Mouse (Mus musculus) embryonic facial prominence, embryonic 14.5 days (tissue): ENCODE data around the gene Sgta. TPM values are rescaled to one million over a fixed set of nuclear protein-coding genes. Genes with fewer than 3 reads are reported as not detected.

Experiments
- ATAC-seq: fragments of 200-750 bp; cut with Nextera tagmentation; 2 replicates; pipeline ENCODE4 v1.8.0; 2017; ENCODE audit warnings: low read depth, moderate number of reproducible peaks, moderate TSS enrichment
- DNase-seq: peaks from one replicate; pipeline ENCODE4 v3.0.0-alpha.2; 2015; ENCODE audit warnings: low spot score
- H3K27ac ChIP-seq: fragments of 300-500 bp; sonication (generic); replicated peaks from 2 replicates; pipeline ENCODE4 v1.5.1; 2014; ENCODE audit warnings: low read depth, mild to moderate bottlenecking, low read length, moderate library complexity
- H3K27me3 ChIP-seq: fragments of 300-500 bp; sonication (generic); replicated peaks from 2 replicates; pipeline ENCODE4 v1.6.1; 2014; ENCODE audit warnings: low read length; ENCODE audit not compliant: control insufficient read depth, insufficient read depth
- H3K36me3 ChIP-seq: fragments of 300-500 bp; sonication (generic); 2 replicates; pipeline ENCODE4 v1.6.1; 2014; ENCODE audit warnings: low read length, mixed read lengths; ENCODE audit not compliant: control insufficient read depth, insufficient read depth
- H3K4me1 ChIP-seq: fragments of 300-500 bp; sonication (generic); 2 replicates; pipeline ENCODE4 v1.6.1; 2014; ENCODE audit warnings: antibody characterized with exemption, low read length; ENCODE audit not compliant: control insufficient read depth, insufficient read depth
- H3K4me2 ChIP-seq: fragments of 300-500 bp; sonication (generic); 2 replicates; pipeline ENCODE4 v1.6.1; 2014; ENCODE audit warnings: low read depth, mild to moderate bottlenecking, low read length, moderate library complexity, mixed read lengths
- H3K4me3 ChIP-seq: fragments of 300-500 bp; sonication (generic); 2 replicates; pipeline ENCODE4 v1.5.1; 2014; ENCODE audit warnings: low read depth, mild to moderate bottlenecking, low read length
- H3K9ac ChIP-seq: fragments of 300-500 bp; sonication (generic); 2 replicates; pipeline ENCODE4 v1.6.1; 2014; ENCODE audit warnings: low read depth, mild to moderate bottlenecking, low read length, moderate library complexity, mixed read lengths
- H3K9me3 ChIP-seq: fragments of 300-500 bp; sonication (generic); 2 replicates; pipeline ENCODE4 v1.6.1; 2016; ENCODE audit warnings: low read length; ENCODE audit not compliant: control insufficient read depth
- WGBS: fragments of 180-500 bp; shearing (Covaris S2); extraction: QIAGEN DNeasy Blood & Tissue Kit; methylation state at CpG from one replicate; pipeline ENCODE4 v1.1.7; 2014; 5-methylcytosine and 5-hydroxymethylcytosine counted together
- microRNA-seq: library from miRNA; unstranded; fragments of <30 nt; microRNA quantifications from one replicate; pipeline ENCODE4, GENCODE M21; 2016; ENCODE audit warnings: borderline number of aligned reads
- polyA plus RNA-seq: library from polyadenylated mRNA; unstranded; fragments of >200 nt; fragmentation: Nextera tagmentation; extraction: Ambion mirVana; gene quantifications from 2 replicates; pipeline ENCODE4 v1.2.1, GENCODE M21; 2014

The Sgta gene
- polyA plus RNA-seq, 1 experiment from 2014 or later: 163 TPM

DNA sequence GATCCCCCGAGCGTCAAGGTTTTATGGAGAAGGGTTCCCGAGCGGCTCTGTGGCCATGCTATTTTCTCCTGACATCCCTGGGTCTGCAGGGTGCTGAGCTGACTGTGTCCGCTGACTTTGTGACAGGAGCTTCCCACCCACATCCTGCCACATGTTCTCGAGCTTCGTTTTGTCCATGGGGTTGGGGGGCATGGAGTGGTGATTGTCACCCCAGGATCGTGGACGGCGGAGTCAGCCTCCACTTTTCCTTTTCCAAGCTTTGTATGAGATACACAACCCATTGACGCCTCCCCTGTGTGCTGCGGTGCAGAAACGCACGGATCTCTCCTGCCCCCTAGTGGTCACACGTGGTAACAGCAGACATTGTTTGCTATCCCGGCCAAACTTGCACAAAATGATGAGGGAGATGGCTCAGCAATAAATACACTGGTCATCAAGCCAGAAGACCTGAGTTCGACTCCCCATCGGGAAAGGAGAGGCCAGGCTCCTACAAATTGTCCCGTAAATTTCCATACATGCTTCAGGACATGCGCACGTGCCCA lies 64.8 kb downstream of the Sgta start:
- H3K4me2 ChIP-seq: peak overlapping the region; percentile 37
- no peak overlapping the region for H3K27ac ChIP-seq
- peaks cover 13% of the 10 kb centered on the region for H3K27me3 ChIP-seq
- WGBS: 13% methylated on average over 21 of the region's 21 CpGs
- no peaks in the 10 kb centered on the region for H3K9me3 ChIP-seq
- DNase-seq (peak; percentile 74), ATAC-seq (0 out of 2 replicates have a peak, but pooled peaks have one; percentile 24)
- peaks cover 6% of the 10 kb centered on the region for H3K4me1 ChIP-seq
- H3K4me3 ChIP-seq: no peak overlapping the region
- H3K36me3 ChIP-seq: no peaks in the 10 kb centered on the region
- peak overlapping the region; percentile 48; the same call in 1 of the 2 replicates for H3K9ac ChIP-seq

GRCm38 (mm10) chr10:80994621-80995020 lies 65.4 kb downstream of the Sgta start:
- Histone ChIP-seq H3K9me3 (no peaks in the 10 kb centered on the region), H3K9ac (no peak overlapping the region), H3K4me2 (no peak overlapping the region), H3K27ac (no peak overlapping the region), H3K36me3 (no peaks in the 10 kb centered on the region), H3K4me3 (no peak overlapping the region), H3K27me3 (peaks cover 13% of the 10 kb centered on the region), H3K4me1 (peaks cover 4% of the 10 kb centered on the region)
- DNase-seq (no peak), ATAC-seq (no peak)
- 73% methylated on average over 4 of the region's 4 CpGs for WGBS

Small RNA genes lying within 50 kb of the gene (microRNA-seq; reads per million reads assigned to microRNA genes)
- gene Mir5615-1 (not detected), gene Mir5615-2 (not detected)

Other genes with a start within 250 kb of the Sgta start
- gene Jsrp1, start 246.7 kb downstream of the Sgta start, polyA plus RNA-seq: 13.0 and 20.3 TPM in 2 replicates
- gene Oaz1, start 233.5 kb downstream of the Sgta start, polyA plus RNA-seq: 1,606 and 1,697 TPM in 2 replicates
- gene Lingo3, start 216.1 kb downstream of the Sgta start, polyA plus RNA-seq: 1.2 and 1.3 TPM in 2 replicates
- gene Lsm7, start 205.0 kb downstream of the Sgta start, polyA plus RNA-seq: 303 and 331 TPM in 2 replicates
- gene Sppl2b, start 204.9 kb downstream of the Sgta start, polyA plus RNA-seq: 37.6 and 40.8 TPM in 2 replicates
- 0.06 and 0.08 TPM in 2 replicates for gene Tmprss9, start 188.3 kb downstream of the Sgta start, polyA plus RNA-seq
- gene Timm13, start 159.2 kb downstream of the Sgta start, polyA plus RNA-seq: 325 and 348 TPM in 2 replicates
- 21.6 and 22.9 TPM in 2 replicates for gene Lmnb2, start 141.9 kb downstream of the Sgta start, polyA plus RNA-seq
- gene Gadd45b, start 130.1 kb downstream of the Sgta start, polyA plus RNA-seq: 35.5 and 39.9 TPM in 2 replicates
- 5.9 and 8.7 TPM in 2 replicates for gene Gng7, start 45.2 kb downstream of the Sgta start, polyA plus RNA-seq
- 0.95 and 1.1 TPM in 2 replicates for gene Diras1, start 34.5 kb downstream of the Sgta start, polyA plus RNA-seq
- gene Slc39a3, start 22.8 kb downstream of the Sgta start, polyA plus RNA-seq: 11.9 and 15.4 TPM in 2 replicates
- gene Thop1, start 9.9 kb upstream of the Sgta start, polyA plus RNA-seq: 61.7 and 62.9 TPM in 2 replicates
- gene Creb3l3, start 38.7 kb upstream of the Sgta start, polyA plus RNA-seq: 0.60 and 0.68 TPM in 2 replicates
- 166 and 178 TPM in 2 replicates for gene Map2k2, start 45.7 kb upstream of the Sgta start, polyA plus RNA-seq
- 24.1 and 25.9 TPM in 2 replicates for gene Zbtb7a, start 75.0 kb upstream of the Sgta start, polyA plus RNA-seq
- 33.2 and 35.6 TPM in 2 replicates for gene Pias4, start 107.7 kb upstream of the Sgta start, polyA plus RNA-seq
- 549 and 578 TPM in 2 replicates for gene Eef2, start 116.5 kb upstream of the Sgta start, polyA plus RNA-seq
- gene Dapk3, start 122.8 kb upstream of the Sgta start, polyA plus RNA-seq: 53.4 and 58.3 TPM in 2 replicates
- gene 4930442H23Rik, start 123.7 kb upstream of the Sgta start, polyA plus RNA-seq: not detected in 2 replicates
- gene Nmrk2, start 141.9 kb upstream of the Sgta start, polyA plus RNA-seq: 1.2 and 1.7 TPM in 2 replicates
- 2.3 and 2.4 TPM in 2 replicates for gene Atcay, start 170.7 kb upstream of the Sgta start, polyA plus RNA-seq
- gene Zfr2, start 173.0 kb upstream of the Sgta start, polyA plus RNA-seq: 6.5 and 9.7 TPM in 2 replicates
- 4.9 and 5.4 TPM in 2 replicates for gene Matk, start 192.8 kb upstream of the Sgta start, polyA plus RNA-seq
- 196 and 206 TPM in 2 replicates for gene Mrpl54, start 206.8 kb upstream of the Sgta start, polyA plus RNA-seq
- gene Apba3, start 206.8 kb upstream of the Sgta start, polyA plus RNA-seq: 56.0 and 61.4 TPM in 2 replicates
- gene Tjp3, start 231.4 kb upstream of the Sgta start, polyA plus RNA-seq: 8.1 and 9.9 TPM in 2 replicates
- gene Pip5k1c, start 232.8 kb upstream of the Sgta start, polyA plus RNA-seq: 48.4 and 56.3 TPM in 2 replicates